Mouse (Mus musculus): ENCODE results near the gene Trabd2b.

- TF ChIP-seq CTCF (IDR thresholded peaks at IDR 0.05; ENCODE audit: low read depth) (no peak), EP300 (IDR thresholded peaks at IDR 0.05; ENCODE audit: low read depth) (no peak)
Measured at GRCm38 (mm10) chr4:114504227-114505041, 97.9 kb downstream of the Trabd2b start.

All from heart, postnatal 0 days (tissue).